Mouse (Mus musculus) gastrocnemius, postnatal 25 days (tissue): ENCODE measurements at regions not wholly inside any gene's neighbourhood (a gene's known extent, or its start where the extent isn't known, plus 50 kb on each side); places are given as distances from the start of the nearest gene placed in this dataset.

Source experiments
- DNase-seq: peaks from one replicate; pipeline ENCODE4 v3.0.0; 2022

DNA sequence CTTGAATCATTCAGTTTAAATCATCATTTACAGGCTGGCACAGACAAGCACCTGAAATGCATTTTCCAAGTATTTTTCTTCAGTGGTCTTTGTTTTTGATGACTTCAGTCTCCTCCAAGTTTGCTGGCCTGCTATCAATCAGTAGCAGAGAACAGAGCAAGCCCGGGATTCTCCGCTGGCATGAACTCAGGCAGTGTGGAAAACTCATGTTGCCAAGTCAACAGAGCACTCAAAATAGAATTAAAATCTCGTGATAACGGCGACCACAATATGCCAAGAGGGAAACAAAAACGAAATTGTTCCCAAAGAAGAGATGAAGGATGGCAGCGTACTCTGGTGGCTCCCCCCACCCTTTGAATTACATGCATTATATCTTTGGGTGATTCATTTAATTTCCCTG, 190.9 kb upstream of the Fat4 start:
- peak; percentile 9 for DNase-seq

DNA sequence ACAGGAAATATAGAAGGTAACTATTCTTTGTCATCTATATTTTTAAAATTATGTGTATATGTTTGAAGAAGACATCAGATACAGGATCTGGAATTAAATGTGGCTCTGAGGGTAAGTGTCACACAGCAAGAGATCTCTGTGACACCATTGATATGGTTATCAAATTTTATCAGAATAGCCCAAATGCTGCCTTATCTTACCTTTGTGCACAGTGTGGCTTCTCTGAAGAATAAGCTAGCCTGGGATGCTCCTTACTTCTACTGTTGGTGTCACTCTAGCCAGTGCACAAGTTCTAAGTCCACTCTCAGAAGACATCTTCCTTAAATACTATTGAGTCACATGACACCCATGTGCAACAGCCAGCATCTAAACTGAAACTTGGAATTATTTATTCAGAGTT, 194.0 kb upstream of the Fat4 start:
- no peak for DNase-seq

DNA sequence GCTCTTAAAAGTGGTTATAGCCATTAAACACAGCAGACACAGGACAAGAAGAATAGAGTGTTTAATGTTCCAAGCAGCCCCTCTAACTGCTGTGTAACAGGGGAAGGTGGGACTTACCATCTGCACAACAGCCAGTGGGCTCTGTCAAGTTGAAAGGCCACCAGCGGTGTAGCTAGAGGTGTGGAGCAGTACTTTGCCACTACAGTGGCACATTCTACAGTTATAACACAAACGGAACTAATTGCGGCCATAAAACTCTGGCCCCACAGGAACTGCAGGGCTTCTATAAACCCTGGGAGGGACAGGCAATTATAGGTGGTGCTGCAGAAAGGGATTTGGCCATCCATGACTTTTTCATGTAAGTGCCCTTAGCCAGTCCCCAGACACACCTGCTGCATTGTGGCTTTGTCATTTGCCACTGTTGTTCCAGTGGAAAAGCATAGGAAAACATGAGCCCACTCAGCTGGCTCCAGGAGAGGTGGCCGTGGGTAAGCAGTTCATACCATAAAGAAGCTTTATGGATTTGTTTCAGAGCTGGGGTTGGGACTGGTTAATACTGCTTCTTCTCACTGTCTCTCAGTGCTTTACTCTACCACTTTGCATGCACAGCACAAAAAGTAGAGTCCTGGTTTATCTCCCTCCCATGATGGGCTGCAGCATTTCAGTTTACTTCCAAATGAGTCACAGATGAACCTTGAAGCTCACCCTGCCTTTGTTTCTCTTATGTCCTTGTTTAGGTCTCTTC, 199.8 kb upstream of the Ankrd50 start:
- no peak for DNase-seq

DNA sequence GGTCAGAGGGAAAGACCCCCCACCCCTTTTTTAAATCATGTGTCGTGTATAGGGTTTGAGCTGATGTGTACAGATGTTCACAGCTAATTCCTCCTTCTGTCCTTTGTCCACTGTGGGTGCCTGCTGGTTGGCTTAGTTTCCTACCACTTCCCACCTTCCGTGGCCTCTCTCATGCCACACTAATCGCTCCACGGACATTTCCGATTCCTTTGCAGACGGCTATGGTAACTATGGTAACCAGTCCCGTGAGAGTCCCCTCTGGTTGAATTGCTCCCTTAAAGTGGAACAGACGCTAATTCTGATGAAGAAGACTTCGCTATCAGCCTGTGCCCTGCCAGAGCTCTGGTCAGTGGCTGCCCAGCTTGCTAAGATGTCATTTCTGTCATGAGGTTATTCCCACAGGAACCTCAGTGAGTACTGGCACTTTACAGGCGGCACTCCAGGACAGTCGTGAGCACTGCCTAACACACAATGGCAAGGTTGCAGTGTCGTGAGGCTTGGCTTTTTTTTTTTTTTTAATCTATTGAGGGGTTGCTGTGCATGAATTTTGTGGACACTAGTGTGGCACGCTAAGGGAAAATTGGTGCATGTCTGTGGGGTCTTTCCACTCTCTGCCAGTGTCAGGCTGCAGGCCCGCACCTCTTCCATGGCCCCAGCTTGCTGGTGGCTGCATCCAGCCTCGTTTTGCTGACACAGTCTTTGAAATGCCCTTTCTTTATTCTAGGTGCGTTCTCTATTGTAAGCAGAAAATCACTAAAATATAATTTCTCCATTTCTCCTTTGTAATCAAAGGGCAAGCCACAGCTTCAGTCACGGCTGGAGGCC, 179.2 kb upstream of the Ankrd50 start:
- no peak for DNase-seq

DNA sequence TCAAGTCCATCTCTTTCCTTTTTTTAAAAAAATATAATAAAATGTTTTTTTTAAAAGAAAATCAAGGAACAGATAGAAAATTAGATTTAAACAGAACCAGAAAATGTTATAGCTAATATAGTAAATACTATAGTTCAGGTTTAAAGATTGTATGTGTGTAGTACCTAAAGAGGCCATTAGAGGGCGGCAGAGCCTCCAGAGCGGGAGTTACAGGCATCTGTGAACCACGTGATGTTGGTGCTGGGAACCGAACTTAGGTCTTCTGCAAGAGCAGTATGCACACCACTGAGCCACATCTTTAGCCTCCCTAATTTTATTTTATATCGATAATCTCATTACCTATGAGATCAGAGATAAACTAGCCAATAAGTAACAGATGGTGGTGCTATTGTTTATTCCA, 178.4 kb upstream of the Ankrd50 start:
- no peak for DNase-seq

DNA sequence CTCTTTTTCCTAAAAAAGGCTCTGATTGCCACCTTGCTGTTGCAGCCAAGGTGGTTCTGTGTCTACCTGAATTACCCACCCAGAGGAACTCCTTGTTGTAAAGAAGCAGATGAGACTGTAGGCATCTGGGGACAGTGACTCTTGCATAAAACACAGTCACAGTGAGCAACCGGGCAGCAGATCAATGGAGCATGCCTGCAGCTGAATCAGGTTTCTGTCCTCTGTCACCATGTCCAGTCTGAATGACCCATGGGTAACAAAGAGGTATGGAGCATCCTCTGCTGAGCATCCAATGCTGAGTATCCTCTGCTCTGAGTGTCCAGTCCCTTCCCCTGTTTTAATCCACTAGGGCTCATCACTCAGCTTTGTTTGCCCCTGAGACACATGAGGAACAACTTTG, 172.1 kb upstream of the Ankrd50 start:
- no peak for DNase-seq

DNA sequence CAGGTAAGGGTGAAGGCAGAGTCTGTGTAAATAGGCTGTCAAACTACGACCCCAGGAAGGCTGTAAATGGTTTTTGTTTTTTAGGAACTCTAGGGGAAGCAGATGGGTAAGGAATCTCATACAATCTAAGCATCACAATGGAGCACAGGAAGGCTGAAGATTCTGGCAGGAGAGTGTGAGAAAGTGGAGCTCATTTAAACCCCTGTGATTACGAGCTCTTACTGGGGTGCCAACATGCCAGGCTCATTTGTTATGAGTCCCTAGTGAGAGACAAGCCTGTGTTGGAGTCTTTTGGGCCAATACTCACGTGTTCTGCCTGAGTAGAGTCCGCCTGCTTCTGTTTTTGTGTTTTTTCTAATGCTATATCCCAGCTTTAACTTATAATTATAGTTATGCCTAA, 169.3 kb upstream of the Ankrd50 start:
- DNase-seq, result no peak

DNA sequence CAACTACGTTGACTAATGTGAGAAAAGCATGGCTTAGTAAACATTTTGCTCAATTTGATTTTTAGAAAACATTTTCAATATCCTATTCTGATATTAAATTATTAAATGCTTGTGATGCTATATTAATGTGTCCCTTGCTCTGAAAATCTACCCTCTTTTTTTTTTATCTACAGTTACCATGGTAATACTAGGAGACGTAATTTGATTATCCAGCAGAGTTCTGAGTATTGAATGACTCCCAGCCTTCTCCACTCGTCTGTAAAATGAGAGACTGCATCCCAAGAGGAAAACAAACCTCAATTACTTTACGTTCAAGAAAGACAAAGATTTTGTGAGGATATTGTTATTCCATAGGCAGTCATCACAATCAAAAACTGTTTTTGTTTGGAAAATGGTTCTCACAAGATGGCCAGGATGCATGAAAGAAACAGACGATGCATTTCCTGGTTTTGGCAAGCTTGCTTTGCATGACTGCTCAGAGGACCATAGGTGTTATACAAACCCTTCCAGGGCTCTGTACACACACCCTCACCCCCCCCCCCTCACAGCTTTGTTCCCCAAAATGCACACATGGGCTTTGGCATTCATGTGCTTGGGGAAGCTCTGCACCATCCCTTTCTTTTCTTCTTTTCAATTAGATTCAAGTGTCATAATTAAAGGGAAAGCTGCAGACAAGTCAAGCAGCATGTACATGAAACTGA, 168.5 kb upstream of the Ankrd50 start:
- no peak for DNase-seq

DNA sequence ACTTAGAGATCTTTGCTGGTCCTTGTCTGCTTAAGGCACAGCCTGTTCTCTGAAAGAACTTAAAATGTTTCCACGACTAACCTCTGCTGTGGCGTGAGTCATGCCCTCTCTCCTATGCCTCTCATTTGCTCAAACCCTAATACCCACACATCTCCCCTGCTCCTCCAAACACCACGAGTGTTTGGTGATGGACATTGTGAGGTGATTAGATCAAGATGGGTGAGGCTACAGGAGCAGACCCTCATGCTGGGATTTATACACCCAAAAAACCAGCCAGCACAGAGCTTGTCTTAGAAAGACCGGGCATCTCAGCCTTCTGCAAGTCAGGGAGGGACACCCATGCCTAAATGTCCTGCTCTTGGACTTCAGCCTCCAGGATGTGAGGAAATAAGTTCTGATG, 165.5 kb upstream of the Ankrd50 start:
- DNase-seq, result no peak

DNA sequence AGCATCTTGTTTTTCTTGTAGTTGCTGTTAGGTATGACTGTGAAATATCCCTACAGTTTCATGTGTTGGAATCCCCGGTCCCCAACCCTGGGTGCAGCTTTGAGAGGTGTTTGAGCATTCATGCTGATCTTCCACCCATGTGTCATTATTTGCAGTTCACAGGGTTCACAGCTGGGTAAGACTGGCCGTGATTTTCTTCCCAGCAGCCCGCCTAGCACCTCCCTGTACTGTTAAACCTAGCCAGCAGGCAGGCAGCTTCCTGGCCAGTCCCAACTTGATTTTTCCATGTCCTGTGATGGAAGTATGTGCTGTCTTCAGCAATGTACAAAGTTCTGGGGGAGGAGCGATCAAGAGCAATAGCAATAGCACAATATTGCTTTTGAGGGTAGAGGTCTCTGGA, 164.0 kb upstream of the Ankrd50 start:
- no peak for DNase-seq

DNA sequence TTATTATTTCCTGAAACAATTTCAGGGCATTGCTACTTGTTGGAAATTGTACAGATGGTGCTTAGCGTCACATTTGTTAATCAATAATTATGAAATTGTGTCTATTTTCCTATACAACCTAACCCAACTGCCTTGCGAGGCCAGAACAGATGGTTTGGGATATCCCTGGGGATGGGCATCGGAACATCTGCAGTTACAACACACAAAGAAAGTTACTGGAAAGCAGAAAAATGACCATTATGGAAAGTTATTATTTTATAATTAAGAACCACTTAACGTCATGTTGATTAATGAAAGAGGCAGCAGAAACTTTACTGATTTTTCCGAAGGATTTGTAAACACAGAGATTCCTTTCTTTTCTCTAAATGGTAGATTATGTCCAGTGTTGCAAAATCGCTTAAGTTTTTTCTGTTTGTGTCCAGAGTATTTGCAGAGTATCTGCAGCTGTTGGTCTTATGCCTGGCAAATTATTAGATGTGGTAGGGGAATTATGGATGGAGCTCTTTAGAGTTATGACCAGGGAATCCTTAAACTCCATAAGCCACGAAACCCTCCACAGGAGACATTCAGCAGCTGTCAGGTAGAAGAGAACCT, 163.2 kb upstream of the Ankrd50 start:
- no peak for DNase-seq

DNA sequence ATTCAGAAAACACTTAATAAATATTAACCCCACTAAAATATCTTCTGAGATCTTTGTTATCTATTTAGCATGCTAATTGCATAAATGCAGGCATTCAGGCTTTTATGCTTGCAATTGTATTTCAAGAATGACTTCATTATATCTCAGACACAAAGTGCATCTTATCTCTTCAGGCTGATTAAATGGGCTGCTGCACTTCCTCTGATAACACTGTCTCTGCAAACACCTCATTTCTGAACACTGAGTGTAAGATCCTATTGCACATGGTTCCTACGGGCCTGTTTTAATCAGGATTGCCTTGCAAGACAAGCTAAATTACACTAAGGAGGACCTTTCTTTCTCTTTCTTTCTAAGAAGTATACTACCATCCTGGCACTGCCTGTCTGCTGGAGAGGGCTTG, 157.1 kb upstream of the Ankrd50 start:
- DNase-seq, result no peak

DNA sequence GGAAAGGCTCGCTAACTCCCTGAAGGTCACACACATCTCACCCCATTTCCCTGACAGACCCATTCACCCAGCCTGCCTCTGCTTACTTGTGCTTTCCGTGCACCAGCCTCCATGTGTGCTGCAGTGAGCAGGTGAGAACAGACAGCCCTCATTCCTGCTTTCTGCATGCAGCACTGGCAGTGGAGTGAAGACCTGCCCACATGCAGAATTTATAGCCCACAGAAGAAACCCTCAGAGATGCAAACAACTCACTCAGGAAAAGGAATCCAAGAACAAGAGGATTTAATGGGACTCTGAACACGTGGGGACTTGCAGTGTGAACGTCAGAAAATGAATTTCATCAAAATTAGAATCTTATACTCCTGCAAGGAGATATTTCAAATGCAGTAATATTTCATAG, 152.2 kb upstream of the Ankrd50 start:
- no peak for DNase-seq

DNA sequence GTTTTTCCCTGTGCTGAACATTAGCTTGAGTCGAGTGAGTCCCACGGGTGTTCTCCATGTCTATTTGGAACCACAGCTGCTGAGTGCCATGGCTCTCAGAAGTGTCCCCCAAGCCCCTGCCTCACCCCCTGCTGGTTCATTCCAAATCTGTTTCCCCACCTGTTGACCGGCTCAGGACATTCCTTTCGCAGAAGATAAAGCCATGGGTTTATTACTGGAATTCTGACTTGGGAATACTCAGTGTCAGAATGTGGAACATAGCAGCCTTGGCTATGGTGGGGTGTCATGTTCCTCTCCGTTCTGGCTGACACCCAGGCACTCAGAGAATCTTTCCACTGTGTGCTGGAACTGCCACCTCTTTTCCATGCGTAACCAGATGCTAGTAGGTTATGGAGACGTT, 148.7 kb upstream of the Ankrd50 start:
- DNase-seq, result peak; percentile 59

DNA sequence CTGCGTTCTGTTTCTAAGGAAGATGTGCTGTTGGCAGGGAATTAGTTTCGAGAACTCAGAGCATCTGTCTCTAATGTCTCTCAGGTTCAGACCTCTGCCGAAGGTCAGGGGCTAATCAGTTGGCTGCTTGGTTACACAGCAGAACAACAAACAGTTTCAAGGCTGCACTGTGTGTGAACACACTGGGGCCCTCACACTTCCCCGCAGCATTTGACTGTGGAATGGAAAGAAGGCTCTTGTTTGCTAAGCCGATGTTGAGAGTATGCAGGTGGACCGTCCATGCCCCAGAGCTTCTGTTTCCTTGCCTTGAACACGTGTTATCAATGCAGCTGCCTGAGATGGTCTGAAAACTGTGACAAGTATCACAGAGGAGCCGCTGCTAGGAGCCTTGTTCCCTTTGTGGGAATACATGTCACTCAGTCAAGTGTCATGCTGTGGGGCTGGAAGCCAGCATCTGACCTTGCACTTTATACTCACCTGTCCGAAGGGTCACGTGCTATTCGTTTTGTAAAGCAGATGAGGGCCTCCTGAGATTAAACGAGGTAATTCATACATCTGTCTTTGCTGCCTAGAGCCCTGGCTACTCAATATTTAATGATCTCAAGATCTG, 141.0 kb upstream of the Ankrd50 start:
- no peak for DNase-seq

DNA sequence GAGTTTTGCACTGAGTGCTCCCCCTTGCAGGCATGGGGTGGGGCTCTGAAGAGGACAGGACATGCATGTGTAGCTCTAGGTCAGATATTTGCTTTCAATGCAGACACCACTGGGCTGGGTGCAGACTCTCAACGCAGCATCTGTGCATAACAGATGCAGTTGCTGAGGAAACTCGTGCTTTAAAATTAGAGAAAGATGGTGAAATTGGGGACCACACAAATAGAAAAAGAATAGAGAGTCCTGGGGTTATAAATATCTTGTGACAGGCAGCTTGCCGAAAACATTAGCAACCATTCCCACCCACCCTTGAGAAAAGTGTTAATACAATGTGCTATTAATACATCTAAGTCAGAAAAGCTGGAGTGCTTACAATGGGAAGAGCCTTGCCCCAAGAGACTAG, 133.3 kb upstream of the Ankrd50 start:
- DNase-seq, result no peak

DNA sequence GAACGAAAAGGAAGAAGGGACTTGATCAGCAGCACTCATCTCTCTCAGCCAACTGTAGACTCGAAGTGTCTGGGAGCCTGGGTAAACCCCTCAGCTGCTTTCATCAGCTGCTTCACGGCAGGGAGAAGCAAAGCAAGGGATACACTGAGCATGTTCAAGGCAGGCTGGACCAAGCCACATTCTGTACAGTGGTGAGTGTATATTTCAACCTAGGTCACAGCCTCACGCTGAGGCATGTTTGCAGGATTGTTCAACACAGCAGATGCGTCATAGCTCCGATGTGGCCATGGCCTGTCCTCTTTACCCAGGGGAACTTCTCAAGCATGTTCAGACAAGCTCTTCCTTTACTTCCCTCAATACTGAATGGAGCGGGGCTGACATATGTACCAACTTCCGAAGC, 132.6 kb upstream of the Ankrd50 start:
- DNase-seq, result no peak

DNA sequence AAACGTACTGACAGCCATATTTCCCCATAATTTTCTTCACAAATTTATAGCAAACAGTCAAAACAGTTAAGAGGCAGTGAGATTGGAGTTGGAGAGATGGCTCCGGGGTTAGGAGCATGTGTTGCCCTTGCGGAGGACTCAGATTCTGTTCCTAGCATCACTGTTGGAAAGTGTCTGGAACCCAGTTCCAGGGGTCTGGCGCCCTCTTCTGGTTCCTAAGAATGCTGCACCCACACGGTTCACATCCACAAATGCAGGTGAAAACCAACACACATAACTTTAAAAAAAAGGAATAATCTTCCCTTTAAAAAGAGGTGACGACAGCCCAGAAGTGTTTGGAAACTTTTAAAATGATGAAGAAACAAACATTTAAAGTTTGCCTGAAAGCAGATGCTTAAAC, 129.1 kb upstream of the Ankrd50 start:
- DNase-seq, result no peak

DNA sequence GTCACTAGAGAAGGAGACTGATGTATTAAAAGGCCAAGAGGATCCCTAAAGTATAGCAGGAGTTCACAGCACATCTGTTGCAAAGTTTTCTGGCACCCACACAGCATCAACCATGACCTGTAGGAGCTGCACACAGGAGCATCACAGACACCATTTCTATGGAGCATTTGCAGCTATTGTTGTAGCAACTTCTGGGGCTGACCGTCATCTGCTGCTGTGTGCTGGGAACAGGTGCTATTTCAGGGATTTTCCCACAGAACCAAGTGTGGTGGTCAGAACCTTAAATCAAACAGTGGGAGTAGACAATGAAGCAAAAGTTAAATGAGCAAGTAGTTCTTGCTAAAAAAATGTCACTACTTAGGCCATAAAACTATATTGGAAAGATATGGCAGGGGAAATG, 106.9 kb upstream of the Ankrd50 start:
- DNase-seq, result no peak

DNA sequence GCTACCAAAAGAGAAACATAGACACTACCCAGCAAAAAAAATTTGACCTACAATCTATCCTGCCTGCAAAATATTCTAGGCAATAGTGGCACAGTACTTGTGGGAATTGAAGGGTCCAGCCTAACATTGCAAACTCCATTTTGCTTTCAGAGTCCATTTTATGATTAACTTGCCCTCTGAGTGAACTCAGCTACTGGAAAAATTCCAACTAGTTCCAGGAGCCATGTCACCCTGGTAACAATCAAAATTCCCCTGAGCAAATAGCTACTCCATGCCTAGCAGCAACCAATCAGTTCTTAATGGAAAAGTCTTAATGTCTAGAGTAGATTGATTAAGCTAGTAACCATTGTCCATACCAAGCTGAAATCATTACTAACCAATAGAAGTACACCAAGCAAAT, 104.3 kb upstream of the Ankrd50 start:
- no peak for DNase-seq

DNA sequence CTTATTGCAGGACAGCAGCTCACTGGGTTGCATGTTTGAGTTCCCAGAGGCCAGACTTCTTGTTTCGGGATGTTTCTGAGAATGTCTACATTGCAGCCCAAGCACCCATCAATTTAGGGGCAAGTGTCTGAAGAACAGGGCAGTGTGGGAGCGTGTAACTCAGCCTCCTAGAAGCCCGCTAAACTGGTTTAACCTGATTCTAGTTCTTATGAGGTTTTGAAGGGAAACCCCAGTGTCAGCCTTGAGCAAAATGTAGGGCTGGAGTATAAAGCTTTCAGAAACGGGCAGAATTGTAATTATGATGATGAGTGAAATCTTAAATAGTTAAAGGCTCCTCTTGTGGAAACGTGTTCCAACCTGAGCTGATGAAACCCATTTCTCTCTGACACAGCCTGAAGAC, 100.9 kb upstream of the Ankrd50 start:
- DNase-seq, result no peak

DNA sequence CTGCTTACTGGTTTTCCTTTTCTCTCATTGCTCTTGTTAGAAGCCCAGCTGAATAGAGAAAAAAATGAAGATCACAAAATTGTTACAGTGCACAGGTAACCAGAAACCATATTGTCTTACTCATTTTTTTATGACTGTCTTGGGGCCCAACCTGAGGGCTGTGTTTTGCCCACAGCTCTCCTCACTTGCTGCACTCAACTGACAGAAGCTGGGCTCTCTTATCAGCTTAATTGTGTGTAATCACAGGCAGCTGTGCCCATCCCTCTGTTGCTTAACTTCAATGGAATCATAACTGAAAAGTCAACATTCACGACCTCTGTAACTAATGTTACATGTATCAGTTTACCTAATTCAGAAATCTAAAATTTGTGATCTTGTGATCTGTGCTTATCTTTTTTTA, 95.1 kb upstream of the Ankrd50 start:
- no peak for DNase-seq
